Mouse (Mus musculus) liver, embryonic 11.5 days (tissue): Measurements from ENCODE around the gene Hsf4. TPM values are rescaled to one million over a fixed set of nuclear protein-coding genes. Genes with fewer than 3 reads are reported as not detected.
A peak's percentile ranks its signal among the peaks of the same experiment; 100 is the strongest.

Source experiments
- ATAC-seq: fragments of 200-750 bp; cut with Nextera tagmentation; replicated peaks from 2 replicates; pipeline ENCODE4 v1.8.0; 2017; ENCODE audit warnings: moderate number of reproducible peaks, mild to moderate bottlenecking, moderate TSS enrichment, moderate library complexity; ENCODE audit not compliant: low FRiP score
- DNase-seq: peaks from one replicate; pipeline ENCODE4 v3.0.0-alpha.2; 2017; ENCODE audit warnings: low spot score
- H3K27ac ChIP-seq: fragments of 300-500 bp; sonication (generic); 2 replicates; pipeline ENCODE4 v1.5.1; 2014; ENCODE audit warnings: mild to moderate bottlenecking, low read depth, low read length, control low read depth
- H3K27me3 ChIP-seq: fragments of 300-500 bp; sonication (generic); replicated peaks from 2 replicates; pipeline ENCODE4 v1.6.1; 2014; ENCODE audit warnings: low read length, mixed read lengths; ENCODE audit not compliant: control insufficient read depth, insufficient read depth
- H3K36me3 ChIP-seq: fragments of 300-500 bp; sonication (generic); 2 replicates; pipeline ENCODE4 v1.6.1; 2014; ENCODE audit warnings: mild to moderate bottlenecking, low read length, moderate library complexity, mixed read lengths; ENCODE audit not compliant: control insufficient read depth, insufficient read depth
- H3K4me1 ChIP-seq: fragments of 300-500 bp; sonication (generic); replicated peaks from 2 replicates; pipeline ENCODE4 v1.6.1; 2014; ENCODE audit warnings: low read length, mixed read lengths; ENCODE audit not compliant: control insufficient read depth, insufficient read depth
- H3K4me2 ChIP-seq: fragments of 300-500 bp; sonication (generic); 2 replicates; pipeline ENCODE4 v1.6.1; 2014; ENCODE audit warnings: mild to moderate bottlenecking, control low read depth, moderate library complexity
- H3K4me3 ChIP-seq: fragments of 300-500 bp; sonication (generic); 2 replicates; pipeline ENCODE4 v1.5.1; 2014; ENCODE audit warnings: low read depth, low read length, control low read depth
- H3K9ac ChIP-seq: fragments of 300-500 bp; sonication (generic); 2 replicates; pipeline ENCODE4 v1.6.1; 2014; ENCODE audit warnings: low read depth, low read length, control low read depth
- H3K9me3 ChIP-seq: fragments of 300-500 bp; sonication (generic); 2 replicates; pipeline ENCODE4 v1.6.1; 2016; ENCODE audit warnings: low read length, inconsistent platforms, mixed read lengths; ENCODE audit not compliant: control insufficient read depth
- WGBS: fragments of 180-500 bp; shearing (Covaris S2); extraction: QIAGEN DNeasy Blood & Tissue Kit; methylation state at CpG from one replicate; pipeline ENCODE4 v1.1.7; 2014; 5-methylcytosine and 5-hydroxymethylcytosine counted together
- polyA plus RNA-seq: library from polyadenylated mRNA; unstranded; fragments of >200 nt; fragmentation: Nextera tagmentation; extraction: Ambion mirVana; gene quantifications from 2 replicates; pipeline ENCODE4 v1.2.1, GENCODE M21; 2014

Gene Hsf4
- polyA plus RNA-seq, 1 experiment from 2014 or later, result not detected

GRCm38 (mm10) chr8:105270916-105271186, 1.2 kb downstream of the Hsf4 start:
- Histone ChIP-seq H3K9ac (no peak overlapping the region), H3K4me3 (no peak overlapping the region), H3K27me3 (peaks cover 97% of the 10 kb centered on the region), H3K9me3 (peaks cover 6% of the 10 kb centered on the region; the same call in 1 of the 2 replicates), H3K4me2 (no peak overlapping the region), H3K4me1 (peaks cover 23% of the 10 kb centered on the region), H3K27ac (no peak overlapping the region), H3K36me3 (no peaks in the 10 kb centered on the region)
- ATAC-seq (no peak), DNase-seq (no peak)
- WGBS, result 3% methylated on average over 11 of the region's 11 CpGs

GRCm38 (mm10) chr8:105275387-105275786, 5.8 kb downstream of the Hsf4 start:
- Histone ChIP-seq H3K27ac (no peak overlapping the region), H3K4me3 (no peak overlapping the region), H3K4me1 (peaks cover 8% of the 10 kb centered on the region), H3K36me3 (no peaks in the 10 kb centered on the region), H3K9me3 (no peaks in the 10 kb centered on the region), H3K9ac (no peak overlapping the region), H3K27me3 (peaks cover 97% of the 10 kb centered on the region), H3K4me2 (peak overlapping the region; percentile 63)
- 10% methylated on average over 11 of the region's 11 CpGs for WGBS
- DNase-seq, result no peak
- no peak for ATAC-seq

- H3K4me2 ChIP-seq, result peak within 1 kb of the TSS; percentile 63
- no peak within 1 kb of the TSS for H3K27ac ChIP-seq
- peaks cover 8% of the 10 kb centered on the region for H3K4me1 ChIP-seq
- DNase-seq (no peak), ATAC-seq (no peak)
- no peaks in the 10 kb centered on the region for H3K9me3 ChIP-seq
- peaks cover 92% of the 10 kb centered on the region for H3K27me3 ChIP-seq
- no peak within 1 kb of the TSS for H3K9ac ChIP-seq
- no peaks in the 10 kb centered on the region for H3K36me3 ChIP-seq
- WGBS, result 12% methylated on average over 10 of the region's 10 CpGs
- H3K4me3 ChIP-seq, result peak within 1 kb of the TSS; percentile 38
These were observed 6.2 kb downstream of the Hsf4 start, which contains the start of gene Nol3 for GRCm38 (mm10) chr8:105275840-105276239. Gene Nol3, plus strand, starts transcription at chr8:105276140.

DNA sequence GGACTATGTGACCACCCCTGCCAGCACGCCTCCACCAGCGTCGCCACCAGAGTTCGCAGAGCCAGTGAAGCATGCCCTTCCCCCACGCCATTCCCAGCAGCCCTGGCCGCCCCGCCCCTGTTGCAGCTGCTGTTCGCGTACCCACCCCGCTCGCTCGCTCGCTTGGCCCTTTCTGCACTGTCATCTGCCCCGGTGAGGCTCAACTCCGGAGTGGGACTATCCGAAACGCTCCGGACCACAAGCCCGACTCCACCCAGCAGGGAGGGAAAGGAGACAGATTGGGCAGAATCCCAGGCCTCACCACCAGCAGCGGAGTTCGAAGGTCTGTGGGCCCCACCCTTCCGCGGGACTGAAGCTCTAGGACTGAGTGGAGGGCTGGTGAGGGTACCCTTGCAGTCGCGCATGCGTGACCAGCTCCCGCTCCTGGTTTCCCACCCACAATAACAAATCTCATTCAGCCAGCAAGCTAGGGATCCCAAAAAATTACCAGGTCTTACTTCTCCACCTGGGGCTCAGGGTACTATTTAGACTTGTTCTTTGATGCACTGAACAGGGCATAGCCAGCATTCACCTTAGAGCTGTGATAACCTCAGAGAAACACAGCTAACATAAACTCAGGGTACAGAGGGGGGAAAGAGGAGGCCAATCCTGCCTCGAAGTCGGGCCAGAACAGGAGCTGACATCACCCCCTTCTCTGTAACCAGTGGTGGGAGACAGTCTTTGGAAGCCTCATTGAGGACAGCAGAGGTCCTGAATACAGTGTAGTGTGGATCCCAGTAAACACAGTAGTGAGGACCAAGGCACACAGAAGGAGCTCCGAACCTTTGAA, 6.9 kb downstream of the Hsf4 start:
- DNase-seq (peak; percentile 62), ATAC-seq (peak; percentile 48)
- H3K27ac ChIP-seq, result no peak overlapping the region
- H3K4me2 ChIP-seq, result peak overlapping the region; percentile 63
- H3K4me3 ChIP-seq, result peak overlapping the region; percentile 38
- peaks cover 86% of the 10 kb centered on the region for H3K27me3 ChIP-seq
- no peaks in the 10 kb centered on the region for H3K9me3 ChIP-seq
- H3K36me3 ChIP-seq, result no peaks in the 10 kb centered on the region
- 6% methylated on average over 30 of the region's 30 CpGs for WGBS
- peaks cover 8% of the 10 kb centered on the region for H3K4me1 ChIP-seq
- H3K9ac ChIP-seq, result no peak overlapping the region

DNA sequence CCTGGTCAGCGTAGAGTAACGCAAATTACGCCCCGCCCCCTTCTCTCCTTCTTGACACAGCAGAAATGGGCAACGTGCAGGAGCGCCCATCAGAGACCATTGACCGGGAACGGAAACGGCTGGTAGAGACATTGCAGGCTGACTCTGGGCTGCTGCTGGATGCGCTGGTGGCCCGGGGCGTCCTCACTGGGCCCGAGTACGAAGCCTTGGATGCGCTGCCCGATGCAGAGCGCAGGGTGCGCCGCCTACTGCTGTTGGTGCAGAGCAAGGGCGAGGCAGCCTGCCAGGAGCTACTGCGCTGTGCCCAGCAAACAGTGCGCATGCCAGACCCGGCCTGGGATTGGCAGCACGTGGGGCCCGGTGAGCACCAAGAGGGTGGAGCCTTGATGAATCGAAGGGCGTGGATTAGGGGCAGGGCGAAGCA, 9.3 kb downstream of the Hsf4 start:
- H3K36me3 ChIP-seq, result no peaks in the 10 kb centered on the region
- 4% methylated on average over 28 of the region's 28 CpGs for WGBS
- no peaks in the 10 kb centered on the region for H3K9me3 ChIP-seq
- H3K4me2 ChIP-seq, result peak overlapping the region; percentile 60
- H3K4me3 ChIP-seq, result peak overlapping the region; percentile 2; the same call in 1 of the 2 replicates
- no peak for DNase-seq
- peaks cover 14% of the 10 kb centered on the region for H3K4me1 ChIP-seq
- H3K27ac ChIP-seq, result no peak overlapping the region
- H3K27me3 ChIP-seq, result peaks cover 77% of the 10 kb centered on the region
- H3K9ac ChIP-seq, result no peak overlapping the region
- peak; percentile 27; the same call in 1 of the 2 replicates for ATAC-seq

DNA sequence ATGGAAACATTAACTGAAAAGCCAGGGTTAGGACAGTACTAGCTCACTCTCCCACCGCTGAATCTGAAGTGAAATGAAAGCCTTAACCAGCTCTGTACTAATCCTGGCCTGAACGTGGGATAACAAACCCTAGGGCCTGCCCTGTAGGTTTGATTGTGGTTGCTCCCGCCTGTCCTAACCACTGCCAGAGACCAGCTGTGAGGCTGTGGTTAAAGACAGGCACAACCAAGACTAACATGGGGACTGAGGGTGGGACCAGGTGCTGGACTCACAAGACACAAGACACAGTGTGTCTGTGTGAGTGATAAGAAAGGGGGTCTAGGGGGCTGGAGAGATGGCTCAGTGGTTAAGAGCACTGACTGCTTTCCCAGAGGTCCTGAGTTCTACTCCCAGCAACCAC, 11.0 kb downstream of the Hsf4 start:
- Histone ChIP-seq H3K4me1 (peaks cover 14% of the 10 kb centered on the region), H3K27ac (no peak overlapping the region), H3K9me3 (no peaks in the 10 kb centered on the region), H3K36me3 (no peaks in the 10 kb centered on the region), H3K4me3 (no peak overlapping the region), H3K4me2 (no peak overlapping the region), H3K9ac (no peak overlapping the region), H3K27me3 (peaks cover 70% of the 10 kb centered on the region)
- ATAC-seq (no peak), DNase-seq (no peak)
- WGBS, result 58% methylated on average over 3 of the region's 3 CpGs

GRCm38 (mm10) chr8:105281821-105282220, 12.2 kb downstream of the Hsf4 start:
- DNase-seq, result no peak
- Histone ChIP-seq H3K4me3 (no peak overlapping the region), H3K36me3 (no peaks in the 10 kb centered on the region), H3K9ac (no peak overlapping the region), H3K27ac (no peak overlapping the region), H3K9me3 (no peaks in the 10 kb centered on the region), H3K4me2 (no peak overlapping the region), H3K27me3 (peaks cover 60% of the 10 kb centered on the region), H3K4me1 (peaks cover 12% of the 10 kb centered on the region)
- ATAC-seq, result no peak
- WGBS, result 86% methylated on average over 12 of the region's 12 CpGs

- H3K9me3 ChIP-seq, result no peaks in the 10 kb centered on the region
- H3K4me2 ChIP-seq, result no peak overlapping the region
- H3K27ac ChIP-seq, result no peak overlapping the region
- peaks cover 56% of the 10 kb centered on the region for H3K27me3 ChIP-seq
- ATAC-seq, result no peak
- H3K4me3 ChIP-seq, result no peak overlapping the region
- peaks cover 12% of the 10 kb centered on the region for H3K4me1 ChIP-seq
- no peak overlapping the region for H3K9ac ChIP-seq
- no peak for DNase-seq
- WGBS, result 57% methylated on average over 4 of the region's 4 CpGs
- no peaks in the 10 kb centered on the region for H3K36me3 ChIP-seq
These were observed 12.6 kb downstream of the Hsf4 start for GRCm38 (mm10) chr8:105282239-105282638.

DNA sequence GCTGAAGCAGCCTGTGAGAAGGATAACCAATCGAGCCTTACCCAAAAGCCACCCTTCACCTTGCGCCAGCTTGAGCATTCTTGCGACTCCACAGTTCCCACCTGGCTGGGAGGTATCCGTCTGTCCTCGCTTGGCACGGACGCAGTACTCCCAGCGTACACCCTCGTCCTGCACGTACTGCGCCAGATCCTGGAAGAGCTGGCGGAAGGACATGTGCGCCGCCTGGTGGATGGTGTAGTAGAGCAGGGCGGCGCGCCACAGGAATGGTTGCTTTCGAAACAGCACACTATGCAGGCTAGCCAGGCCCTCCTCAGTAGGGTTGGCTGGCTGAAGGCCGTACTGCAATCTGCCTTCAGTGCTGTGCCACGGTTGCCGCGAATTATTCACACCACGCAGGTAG, 13.5 kb downstream of the Hsf4 start:
- H3K4me3 ChIP-seq, result no peak overlapping the region
- peak overlapping the region; percentile 33 for H3K4me2 ChIP-seq
- ATAC-seq, result peak; percentile 76
- WGBS, result 27% methylated on average over 23 of the region's 23 CpGs
- no peak overlapping the region for H3K27ac ChIP-seq
- peaks cover 12% of the 10 kb centered on the region for H3K4me1 ChIP-seq
- peak; percentile 69 for DNase-seq
- H3K36me3 ChIP-seq, result no peaks in the 10 kb centered on the region
- no peaks in the 10 kb centered on the region for H3K9me3 ChIP-seq
- H3K27me3 ChIP-seq, result peaks cover 48% of the 10 kb centered on the region
- no peak overlapping the region; the same call in 1 of the 2 replicates for H3K9ac ChIP-seq
